Mouse (Mus musculus) urinary bladder, postnatal 10 days (tissue): Measurements from ENCODE around the gene Chmp2a.

Source experiments
- DNase-seq: peaks from one replicate; pipeline ENCODE4 v3.0.0; 2022; ENCODE audit warnings: low spot score

Gene Chmp2a

DNA sequence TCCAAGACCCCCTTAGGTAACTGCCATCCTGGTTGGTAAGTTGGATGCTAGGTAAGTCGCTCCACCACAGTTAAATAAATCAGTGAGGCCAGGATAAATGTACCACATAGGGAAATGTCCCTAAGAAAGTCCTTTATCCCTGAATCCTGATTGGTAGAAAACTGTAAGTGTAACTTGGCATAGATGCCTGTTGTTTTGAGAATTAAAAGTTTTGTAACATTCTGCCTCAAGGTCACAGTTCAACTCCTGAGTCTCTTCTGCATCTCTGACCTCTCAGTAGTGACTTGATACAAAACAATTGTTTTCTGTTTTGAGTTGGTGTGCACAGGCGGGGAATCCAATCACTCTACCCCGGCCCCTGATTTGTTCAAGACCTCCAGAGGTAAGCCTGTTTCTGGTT, 35.8 kb downstream of the Chmp2a start, which contains the start of gene Trim28:
Trim28 (plus strand) TSS at position 264 of the 400 bp plus-strand sequence.
- DNase-seq, result no peak

DNA sequence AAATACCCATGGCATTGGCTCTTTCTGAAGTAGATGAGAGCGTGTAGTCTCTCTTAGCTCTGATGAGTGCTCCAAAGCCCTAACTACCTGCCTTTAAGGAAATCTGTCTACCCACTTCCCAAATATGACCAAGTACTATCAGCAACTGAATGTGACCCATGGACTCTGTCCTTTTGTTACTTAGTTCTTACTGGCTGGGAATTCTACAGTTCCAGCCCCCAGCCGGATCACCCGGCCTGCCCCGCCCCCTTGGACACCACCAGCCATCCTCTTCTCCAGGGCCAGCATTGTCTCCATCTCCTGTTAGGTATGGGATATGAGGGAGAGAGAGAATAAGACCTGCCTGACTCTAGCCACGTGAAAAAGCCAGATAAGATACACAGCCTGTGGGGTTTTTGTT, 36.6 kb downstream of the Chmp2a start, which contains the start of gene Slc27a5:
Slc27a5 (minus strand) TSS at position 140 of the 400 bp plus-strand sequence.
- DNase-seq, result no peak

- no peak for DNase-seq
These were observed 37.4 kb downstream of the Chmp2a start for GRCm38 (mm10) chr7:12997230-12997629.

DNA sequence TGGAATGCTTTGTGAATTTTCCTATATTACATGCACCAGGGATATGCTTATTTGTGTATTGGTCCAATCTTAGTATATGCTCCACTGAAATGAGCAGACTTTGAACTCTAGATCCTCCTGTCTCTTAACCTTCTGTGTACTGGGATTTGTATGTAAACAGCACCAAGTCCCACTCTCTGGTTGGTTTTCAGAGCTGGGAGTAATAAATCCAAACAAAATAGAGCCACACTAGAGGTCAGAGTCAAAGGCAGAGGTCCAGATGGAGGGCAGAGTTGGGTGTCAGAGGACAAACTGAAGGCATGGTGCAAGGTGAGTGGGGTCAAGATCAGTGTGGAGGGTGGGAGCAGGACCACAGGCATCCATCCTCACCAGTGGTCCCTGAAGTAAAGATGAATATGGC, 38.7 kb downstream of the Chmp2a start:
- DNase-seq, result no peak

DNA sequence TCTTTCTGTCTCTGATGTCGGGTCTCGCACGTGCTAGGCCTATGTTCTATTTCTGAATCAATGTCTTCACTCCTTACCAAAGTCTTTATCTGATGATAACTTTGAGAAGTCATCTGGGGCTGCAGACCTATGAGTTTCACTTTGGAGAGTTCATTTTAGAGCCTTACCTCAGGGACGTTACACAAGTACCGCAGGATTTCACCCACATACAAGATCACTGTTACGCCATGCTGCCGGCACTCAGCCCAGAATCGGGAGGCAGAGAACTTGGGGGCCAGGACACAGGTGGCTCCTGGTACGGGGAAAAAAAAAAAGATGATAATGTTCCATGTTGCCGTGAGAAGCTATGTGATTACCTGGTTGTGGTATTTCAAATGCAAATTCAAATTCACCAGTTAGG, 41.5 kb downstream of the Chmp2a start:
- no peak for DNase-seq

- DNase-seq, result no peak
These were observed 42.4 kb downstream of the Chmp2a start for GRCm38 (mm10) chr7:12992222-12992621.

- DNase-seq, result no peak
These were observed 47.0 kb downstream of the Chmp2a start for GRCm38 (mm10) chr7:12987409-12988189.

GRCm38 (mm10) chr7:12986906-12987305, 47.7 kb downstream of the Chmp2a start:
- DNase-seq, result no peak

DNA sequence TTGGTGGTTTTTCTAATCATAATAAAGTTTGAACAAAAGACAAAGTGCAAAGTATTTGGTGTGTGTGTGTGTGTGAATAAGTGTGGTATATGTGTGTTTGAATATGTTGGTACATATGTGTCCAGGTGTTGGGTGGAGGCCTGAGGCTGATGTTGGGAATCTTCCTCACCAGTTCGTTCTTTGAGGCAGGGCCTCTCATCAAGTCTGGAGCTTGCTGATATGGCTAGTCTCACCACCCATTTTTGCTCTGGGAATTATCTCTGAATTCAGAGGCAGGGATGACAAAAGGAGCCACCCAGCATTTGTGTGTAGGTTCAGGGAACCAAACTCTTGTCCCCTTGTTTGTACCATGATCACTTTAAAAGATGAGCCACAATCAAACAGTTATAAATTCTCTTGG, 48.9 kb downstream of the Chmp2a start:
- no peak for DNase-seq
